In genomic region chr10:68685510-68685909, GRCm38 (mm10) we compare ENCODE assay signal across 19 mouse cellular contexts.
"Had no signal": no experiment of that assay in that cellular context is flagged by ENCODE, and none has a peak within 500 bp of the region (broad histone marks: within the 10 kb centered on the region; RNA-seq: fewer than 3 reads in every experiment).

No protein-coding gene starts in this region.

- H3K36me3 ChIP-seq: kidney, embryonic 15.5 days; limb, embryonic 12.5 days; liver, embryonic 12.5 days; liver, embryonic 15.5 days had no signal

- DNase-seq: kidney, adult 11 months; kidney, adult 8-10 months; kidney, postnatal 10 days; kidney, postnatal 36 days; layer of hippocampus, postnatal 36 days; liver; lung, adult 18-20 months; lung, postnatal 4 days; midbrain, embryonic 14.5 days; thymus, adult 2 months; thymus, postnatal 14 days had no signal

- H3K27me3 ChIP-seq: kidney, embryonic 15.5 days; limb, embryonic 12.5 days; liver, embryonic 12.5 days; liver, embryonic 15.5 days had no signal

- ATAC-seq: liver, embryonic 12.5 days; lung, postnatal 0 days had no signal

- H3K27ac ChIP-seq: kidney, embryonic 15.5 days; left cerebral cortex, adult 2 months; limb, embryonic 12.5 days; liver, embryonic 12.5 days; liver, embryonic 15.5 days; stomach, postnatal 0 days had no signal

- H3K4me2 ChIP-seq: kidney, embryonic 15.5 days; limb, embryonic 12.5 days; liver, embryonic 12.5 days; liver, embryonic 15.5 days; midbrain, embryonic 11.5 days had no signal

- H3K9me3 ChIP-seq: kidney, embryonic 15.5 days; liver, embryonic 15.5 days had no signal

- H3K4me3 ChIP-seq: kidney, embryonic 15.5 days; left cerebral cortex, adult 2 months; limb, embryonic 12.5 days; liver, embryonic 12.5 days; liver, embryonic 15.5 days had no signal

- H3K9ac ChIP-seq: kidney, embryonic 15.5 days; limb, embryonic 12.5 days; liver, embryonic 12.5 days; liver, embryonic 15.5 days had no signal

- H3K4me1 ChIP-seq: kidney, embryonic 15.5 days; limb, embryonic 12.5 days; liver, embryonic 12.5 days; liver, embryonic 15.5 days had no signal
